Mouse (Mus musculus) intestine, embryonic 16.5 days (tissue): Measurements from ENCODE around the gene Mtln. TPM values are rescaled to one million over a fixed set of nuclear protein-coding genes. Genes with fewer than 3 reads are reported as not detected.

Experiments
- polyA plus RNA-seq: library from polyadenylated mRNA; unstranded; fragments of >200 nt; fragmentation: Nextera tagmentation; extraction: Ambion mirVana; gene quantifications from 2 replicates; pipeline ENCODE4 v1.2.1, GENCODE M21; 2015

Gene Mtln
- polyA plus RNA-seq, 1 experiment from 2014 or later = 43.2 TPM

Other genes with a start within 250 kb of the Mtln start
- 2.7 and 3.0 TPM in 2 replicates for gene Zfp661, start 205.4 kb downstream of the Mtln start, polyA plus RNA-seq
- 142 and 162 TPM in 2 replicates for gene Mrps5, start 205.3 kb downstream of the Mtln start, polyA plus RNA-seq
- 0.65 and 1.3 TPM in 2 replicates for gene Mal, start 135.8 kb downstream of the Mtln start, polyA plus RNA-seq
- 41.8 and 55.2 TPM in 2 replicates for gene Mall, start 62.6 kb downstream of the Mtln start, polyA plus RNA-seq
- 16.3 and 17.6 TPM in 2 replicates for gene Nphp1, start 3.6 kb downstream of the Mtln start, polyA plus RNA-seq
- gene Bub1, start 39.4 kb upstream of the Mtln start, polyA plus RNA-seq = 30.8 and 36.8 TPM in 2 replicates
- 0.10 and 0.17 TPM in 2 replicates for gene Acoxl, start 46.4 kb upstream of the Mtln start, polyA plus RNA-seq